Mouse (Mus musculus) cerebellum, adult (tissue): ENCODE results near the gene Tmem82.

Experiments
- ATAC-seq: cut with Nextera tagmentation; 2 replicates; pipeline ENCODE4 v1.9.2; 2017; ENCODE audit warnings: mild to moderate bottlenecking, moderate library complexity, mixed read lengths; ENCODE audit not compliant: insufficient number of reproducible peaks, low FRiP score, low TSS enrichment

Gene Tmem82

GRCm38 (mm10) chr4:141641961-141642811 lies 23.8 kb upstream of the Tmem82 start:
- no peak for ATAC-seq

- ATAC-seq, result no peak
Measured at GRCm38 (mm10) chr4:141641353-141641771, 22.9 kb upstream of the Tmem82 start.

GRCm38 (mm10) chr4:141639474-141639873 lies 21.0 kb upstream of the Tmem82 start:
- no peak for ATAC-seq

GRCm38 (mm10) chr4:141636693-141637092 lies 18.3 kb upstream of the Tmem82 start:
- ATAC-seq, result no peak

- no peak for ATAC-seq
Measured at GRCm38 (mm10) chr4:141635991-141636390, 17.6 kb upstream of the Tmem82 start.

- no peak for ATAC-seq
Measured at GRCm38 (mm10) chr4:141632111-141632873, 13.9 kb upstream of the Tmem82 start.

GRCm38 (mm10) chr4:141631250-141631649 lies 12.8 kb upstream of the Tmem82 start:
- no peak for ATAC-seq

- ATAC-seq, result no peak
Measured at GRCm38 (mm10) chr4:141630021-141630420, 11.6 kb upstream of the Tmem82 start.

GRCm38 (mm10) chr4:141628661-141629060 lies 10.2 kb upstream of the Tmem82 start:
- no peak for ATAC-seq

GRCm38 (mm10) chr4:141627502-141627901 lies 9.1 kb upstream of the Tmem82 start:
- no peak for ATAC-seq

GRCm38 (mm10) chr4:141625774-141626550 lies 7.5 kb upstream of the Tmem82 start:
- no peak for ATAC-seq

GRCm38 (mm10) chr4:141624983-141625773 lies 6.7 kb upstream of the Tmem82 start:
- no peak for ATAC-seq

- no peak for ATAC-seq
Measured at GRCm38 (mm10) chr4:141624134-141624533, 5.7 kb upstream of the Tmem82 start.

GRCm38 (mm10) chr4:141623666-141624065 lies 5.2 kb upstream of the Tmem82 start, which contains the start of gene Slc25a34:
Gene Slc25a34 (minus strand): TSS chr4:141623821.
- no peak; the same call in 1 of the 2 replicates for ATAC-seq

- no peak for ATAC-seq
Measured at GRCm38 (mm10) chr4:141623037-141623436, 4.6 kb upstream of the Tmem82 start.

- no peak for ATAC-seq
Measured at GRCm38 (mm10) chr4:141622580-141622979, 4.1 kb upstream of the Tmem82 start.

GRCm38 (mm10) chr4:141622091-141622490 lies 3.7 kb upstream of the Tmem82 start:
- ATAC-seq, result no peak

GRCm38 (mm10) chr4:141621297-141621696 lies 2.9 kb upstream of the Tmem82 start:
- ATAC-seq, result no peak

- ATAC-seq, result no peak
Measured at GRCm38 (mm10) chr4:141619299-141619883, 958 bp upstream of the Tmem82 start.
